Mouse (Mus musculus): Measurements from ENCODE around the gene Rpl31.
A peak's percentile ranks its signal among the peaks of the same experiment; 100 is the strongest.

Rpl31 gene

DNA sequence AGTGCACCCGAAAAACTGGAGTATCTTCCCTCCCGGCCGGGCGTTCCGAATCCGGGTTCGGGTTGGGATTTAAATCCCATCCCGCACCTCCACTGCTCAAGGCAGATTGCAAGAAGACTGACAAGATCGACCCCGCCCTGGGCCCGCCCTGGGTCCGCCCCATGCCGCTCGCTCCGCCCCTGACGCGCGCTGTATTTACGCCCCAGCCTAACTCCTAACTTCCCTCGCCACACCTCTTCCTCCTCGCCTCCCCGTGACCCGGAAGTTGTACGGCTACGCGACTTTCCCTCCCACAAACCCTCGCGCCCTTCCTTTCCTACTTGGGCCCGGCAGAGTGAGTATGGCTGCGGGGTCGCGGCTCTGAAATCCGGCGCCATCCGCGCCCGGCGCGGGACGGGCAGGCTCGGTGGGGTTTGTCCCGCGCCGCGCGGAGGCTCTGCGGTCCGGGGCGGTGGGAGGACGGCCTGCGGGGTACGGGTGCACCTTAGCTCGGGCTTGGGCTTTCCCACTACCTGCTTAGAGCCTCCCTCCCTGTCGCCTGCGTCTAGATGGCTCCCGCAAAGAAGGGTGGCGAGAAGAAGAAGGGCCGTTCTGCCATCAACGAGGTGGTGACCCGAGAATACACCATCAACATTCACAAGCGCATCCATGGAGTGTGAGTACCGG is at the start of gene Rpl31:
TSS of gene Rpl31 (plus strand) at position 242 of the 666 bp plus-strand sequence.
- DNase-seq (ENCODE audit: low spot score): peak; percentile 98

DNA sequence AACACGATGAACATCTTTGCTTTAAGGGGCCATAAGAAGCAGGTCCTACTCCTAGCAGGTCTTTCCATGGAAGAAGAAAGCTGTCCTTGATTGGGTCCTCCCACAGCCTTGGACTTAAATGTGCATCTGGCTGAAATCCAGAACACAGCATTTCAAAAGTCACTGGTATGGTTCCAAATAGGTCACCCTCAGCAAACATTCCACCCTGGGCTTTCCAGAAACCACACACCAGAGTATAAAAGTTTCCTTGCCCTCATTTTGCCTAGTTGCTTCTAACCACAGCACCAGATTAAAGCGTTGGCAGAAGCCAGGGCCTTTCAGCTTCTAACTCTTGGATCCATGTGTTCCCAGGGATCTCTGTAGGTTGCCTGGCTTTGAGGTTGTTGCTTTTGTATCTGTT is 49.7 kb upstream of the Rpl31 start:
- no peak for DNase-seq (ENCODE audit: low spot score)

DNA sequence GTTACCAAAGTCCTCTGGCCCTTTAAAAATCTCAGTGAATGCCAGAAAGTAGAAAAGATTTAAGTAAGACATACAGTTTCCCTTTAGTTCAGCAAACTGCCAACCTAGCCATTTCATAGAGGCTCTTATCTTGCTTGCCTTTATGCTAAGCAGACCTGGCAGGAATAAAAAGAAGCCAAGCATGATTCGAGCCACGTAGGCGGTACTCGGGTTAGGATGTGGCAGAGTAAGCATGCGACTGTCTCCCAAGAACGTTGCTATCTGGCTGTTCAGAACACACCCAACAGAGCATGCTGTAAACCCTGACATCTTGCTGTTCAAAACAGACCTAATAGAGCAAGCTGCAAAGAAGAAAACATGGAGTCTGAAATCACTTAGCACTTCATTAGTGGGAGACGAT is 48.8 kb upstream of the Rpl31 start:
- no peak for DNase-seq (ENCODE audit: low spot score)

DNA sequence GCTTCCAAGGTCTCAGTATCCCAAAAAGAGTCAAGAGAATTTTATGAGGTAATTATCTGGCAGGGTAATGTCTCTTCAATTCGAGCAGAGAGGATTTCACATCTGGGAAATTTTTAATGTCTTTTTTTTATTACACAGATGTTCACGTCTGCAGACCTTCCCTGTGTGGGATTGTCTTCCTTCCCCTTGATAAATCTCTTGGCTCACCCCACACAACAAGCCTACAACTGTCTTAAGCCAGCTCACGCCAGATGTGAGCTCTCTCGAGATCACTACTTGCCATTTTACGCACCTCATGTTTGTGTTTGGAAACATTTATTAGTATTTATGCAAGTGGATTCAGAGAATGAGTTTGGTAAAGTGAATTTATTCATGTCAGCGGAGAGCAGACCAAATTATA is 45.7 kb upstream of the Rpl31 start:
- no peak for DNase-seq (ENCODE audit: low spot score)

DNA sequence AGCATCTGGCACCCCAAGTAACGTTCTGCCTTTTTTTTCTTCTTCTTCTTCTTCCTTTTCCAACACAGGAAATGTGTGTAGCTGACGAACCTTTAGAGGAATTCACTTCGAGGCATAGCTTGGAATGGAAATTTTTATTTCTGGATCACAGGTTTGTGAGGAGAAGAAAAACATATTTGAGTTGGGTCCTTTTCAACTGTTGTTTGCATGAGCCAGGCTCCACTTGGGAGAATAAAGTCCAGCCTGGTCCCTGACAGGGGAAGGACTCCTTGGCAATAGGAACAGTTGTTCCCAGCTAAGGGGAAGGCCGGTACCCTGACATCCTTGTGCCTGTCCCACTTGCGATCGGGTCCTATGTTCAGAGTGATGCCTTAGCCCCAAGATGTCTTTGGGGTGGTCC is 42.4 kb upstream of the Rpl31 start:
- DNase-seq (ENCODE audit: low spot score): no peak

DNA sequence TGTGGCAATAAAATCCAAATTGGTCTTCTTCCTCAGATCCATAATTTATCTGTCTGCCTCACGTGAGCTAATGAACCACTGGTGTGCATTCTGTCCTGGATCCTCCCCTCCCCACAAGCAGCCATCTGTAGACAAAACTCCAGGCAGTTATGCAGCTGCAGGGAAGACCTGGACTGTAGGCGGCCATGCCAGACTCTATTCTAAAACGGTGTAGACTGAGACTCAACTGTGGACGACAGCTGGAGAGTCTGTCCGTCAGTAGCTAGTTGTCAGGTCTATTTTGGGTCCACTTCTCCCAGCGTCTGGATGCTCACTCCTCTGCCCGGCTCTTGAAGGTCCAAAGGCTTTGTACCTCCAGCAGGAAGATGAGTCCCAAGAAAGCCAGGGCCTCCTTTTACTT is 40.1 kb upstream of the Rpl31 start:
- DNase-seq (ENCODE audit: low spot score): no peak

DNA sequence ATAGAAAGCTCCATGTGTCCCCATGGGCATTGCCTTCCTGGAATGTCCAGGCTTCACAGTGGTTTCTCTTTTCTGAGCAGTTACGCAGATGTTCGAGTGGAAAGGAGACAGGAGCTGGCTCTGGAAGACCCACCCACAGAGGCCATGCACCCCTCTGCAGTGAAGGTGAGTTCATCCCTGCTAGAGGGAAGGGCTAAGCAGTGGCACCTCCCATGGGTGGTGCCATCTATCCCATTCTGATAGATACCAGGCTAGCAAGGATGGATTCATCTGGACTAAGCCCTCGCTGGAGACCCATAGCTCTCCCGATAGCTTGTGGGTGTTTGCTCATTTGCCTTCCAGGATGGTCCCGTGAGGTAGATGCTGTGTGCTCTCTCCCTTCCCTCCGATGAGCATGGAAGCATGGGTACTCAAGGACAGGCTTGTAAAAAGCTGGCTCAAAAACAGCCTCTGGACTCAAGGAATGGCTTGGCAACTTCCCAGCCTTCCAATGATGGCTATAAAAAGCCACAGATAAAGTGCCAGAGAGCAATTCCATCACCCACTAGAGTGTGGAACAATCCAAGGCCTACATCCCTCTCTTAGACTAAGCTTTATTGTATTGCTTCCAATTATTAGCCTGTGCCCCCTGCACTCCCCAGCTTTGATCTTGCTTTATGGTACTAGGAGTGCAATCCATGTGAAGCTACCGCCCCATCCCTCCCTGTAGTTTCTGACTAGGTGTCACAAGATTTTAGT is 36.6 kb upstream of the Rpl31 start:
- DNase-seq (ENCODE audit: low spot score): no peak

DNA sequence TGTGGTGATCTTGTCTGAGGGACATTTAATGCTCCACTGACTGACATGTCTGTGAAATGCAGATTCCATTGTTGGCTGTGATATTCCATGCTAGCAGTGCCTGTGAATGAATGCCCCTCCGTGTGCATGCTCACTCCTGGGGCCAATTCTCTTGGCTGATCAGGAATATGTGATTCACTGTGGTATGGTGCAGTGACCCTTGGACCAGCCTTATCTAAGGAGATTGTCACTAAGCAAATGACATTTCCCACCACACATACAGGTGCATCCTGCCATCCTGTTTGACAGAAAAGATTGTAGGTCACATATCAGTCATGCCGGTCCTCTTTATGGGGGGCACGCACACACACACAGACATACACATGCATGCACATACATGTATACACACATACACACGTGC is 35.2 kb upstream of the Rpl31 start:
- DNase-seq (ENCODE audit: low spot score): no peak

DNA sequence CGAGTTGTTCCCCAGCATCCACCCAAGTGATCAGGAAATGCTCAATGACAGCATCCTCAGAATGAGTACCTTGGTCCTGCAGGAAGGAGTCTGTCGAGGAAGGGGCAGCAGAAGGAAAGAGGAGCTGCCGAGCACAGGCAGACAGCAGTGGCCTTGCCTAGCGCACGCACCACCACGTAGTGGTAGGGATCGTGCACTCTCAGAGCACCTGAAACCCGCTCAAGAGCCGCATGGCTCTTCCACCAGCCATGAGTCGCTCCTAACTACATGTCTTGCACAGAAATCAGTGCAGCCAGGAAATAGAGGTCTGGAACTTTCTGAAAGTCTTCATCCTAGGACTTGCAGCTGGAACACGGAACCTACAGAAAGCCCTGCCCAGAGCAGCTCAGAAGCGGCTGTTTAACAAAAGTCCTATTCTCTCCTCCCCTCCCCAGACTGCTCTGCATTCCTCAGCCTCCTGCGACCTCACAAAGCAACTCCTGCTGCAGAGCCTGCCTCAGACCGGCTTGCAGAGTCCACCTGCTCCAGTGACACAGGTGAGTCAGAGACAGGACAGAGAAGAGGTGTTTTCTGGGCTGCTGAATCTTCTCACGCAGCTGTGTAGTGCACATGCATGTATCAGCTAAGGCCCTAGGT is 32.0 kb upstream of the Rpl31 start:
- DNase-seq (ENCODE audit: low spot score): no peak

DNA sequence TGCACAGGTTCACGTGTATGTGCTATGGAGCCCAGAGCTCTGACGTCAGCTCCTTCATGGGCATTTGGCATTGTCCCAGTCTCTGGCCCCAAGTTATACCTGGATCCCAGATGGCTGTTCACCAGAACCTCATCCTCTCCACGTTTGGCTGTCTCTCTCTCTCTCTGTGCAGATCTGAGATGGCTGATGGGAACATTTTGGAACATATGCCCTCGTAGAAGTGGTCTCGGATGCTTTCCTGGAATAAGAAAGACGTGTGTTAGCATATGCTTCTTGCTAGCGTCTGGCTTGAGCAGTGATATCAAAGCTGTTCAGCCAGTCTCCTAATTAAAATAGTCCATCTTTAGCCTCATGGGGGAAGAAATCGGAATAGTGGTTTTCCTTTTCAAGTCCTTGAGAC is 30.9 kb upstream of the Rpl31 start:
- DNase-seq (ENCODE audit: low spot score): no peak

DNA sequence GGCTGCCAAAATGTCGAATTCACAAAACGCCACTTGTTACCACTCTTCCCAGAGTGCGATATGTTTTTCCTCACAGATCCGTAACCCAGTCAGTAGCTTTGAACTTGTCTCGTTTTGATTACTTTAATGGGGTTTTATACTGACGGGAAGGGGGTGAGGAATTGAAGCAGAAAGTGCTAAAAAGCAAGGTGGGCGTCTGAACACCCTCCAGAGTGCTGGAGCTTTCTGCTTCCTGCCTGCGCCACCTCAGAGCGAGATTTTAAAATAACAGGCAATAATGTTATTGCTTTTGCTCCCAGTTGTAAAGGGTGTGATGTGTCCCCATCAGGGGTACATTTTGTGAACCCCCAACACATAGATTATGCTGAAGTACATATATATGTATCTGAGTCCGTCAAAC is 28.8 kb upstream of the Rpl31 start:
- no peak for DNase-seq (ENCODE audit: low spot score)

DNA sequence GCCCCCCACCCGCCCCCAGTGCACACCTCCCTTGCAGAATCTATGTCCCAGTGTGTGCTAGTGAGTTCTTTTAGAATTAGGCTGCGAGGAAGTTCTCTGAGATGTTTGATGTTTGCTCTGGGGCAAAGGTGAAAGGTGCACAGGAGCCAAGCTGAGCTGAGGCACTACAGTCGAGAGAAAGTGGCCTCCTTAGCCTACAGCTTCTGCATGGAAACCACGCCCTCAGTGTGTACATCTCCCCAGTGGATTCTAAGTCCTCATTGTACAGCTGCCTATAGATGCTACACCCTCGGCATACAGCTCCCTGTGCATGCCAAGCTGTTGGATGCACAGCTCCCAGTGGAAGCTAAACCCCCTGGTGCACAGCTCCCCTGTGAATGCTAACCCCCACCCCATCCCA is 28.2 kb upstream of the Rpl31 start:
- DNase-seq (ENCODE audit: low spot score): no peak

DNA sequence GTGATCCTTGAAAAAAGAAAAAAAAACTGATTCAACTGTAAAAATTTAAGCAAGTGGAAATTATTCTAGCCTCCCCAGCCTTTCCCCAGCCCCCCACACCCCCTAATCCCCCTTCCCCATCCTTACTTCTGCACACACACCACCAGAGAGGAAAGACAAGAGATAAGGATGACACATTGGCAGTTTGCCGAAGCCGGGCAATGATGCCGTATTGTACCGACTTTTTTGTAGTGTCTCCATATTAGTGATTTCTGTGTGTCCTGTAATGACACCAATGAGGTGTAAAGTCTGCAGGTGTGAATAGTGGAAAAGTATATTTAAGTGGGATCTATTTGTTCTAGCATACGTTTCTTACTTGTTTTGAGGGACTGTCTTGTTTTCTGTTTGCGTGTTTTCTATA is 27.5 kb upstream of the Rpl31 start:
- DNase-seq (ENCODE audit: low spot score): no peak

DNA sequence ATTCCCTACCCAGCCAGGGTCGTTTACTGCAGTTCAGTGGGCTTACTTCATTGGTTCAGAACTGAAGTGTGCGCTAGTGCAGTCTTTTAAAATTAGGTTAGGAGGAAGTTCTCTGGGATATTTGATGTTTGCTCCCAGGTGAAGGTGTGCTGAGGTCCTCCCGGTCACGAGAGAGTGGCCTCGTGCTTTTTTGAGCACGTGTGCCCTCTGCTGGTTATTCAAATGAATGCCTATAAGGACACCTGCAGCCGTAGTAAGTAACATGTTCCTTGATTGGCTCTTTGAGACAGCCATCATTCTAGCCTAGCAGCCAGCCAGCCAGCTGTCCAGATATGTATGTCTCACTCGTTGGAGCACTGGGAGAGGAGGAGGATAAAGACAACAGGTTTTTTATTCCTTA is 27.0 kb upstream of the Rpl31 start:
- DNase-seq (ENCODE audit: low spot score): peak; percentile 77

DNA sequence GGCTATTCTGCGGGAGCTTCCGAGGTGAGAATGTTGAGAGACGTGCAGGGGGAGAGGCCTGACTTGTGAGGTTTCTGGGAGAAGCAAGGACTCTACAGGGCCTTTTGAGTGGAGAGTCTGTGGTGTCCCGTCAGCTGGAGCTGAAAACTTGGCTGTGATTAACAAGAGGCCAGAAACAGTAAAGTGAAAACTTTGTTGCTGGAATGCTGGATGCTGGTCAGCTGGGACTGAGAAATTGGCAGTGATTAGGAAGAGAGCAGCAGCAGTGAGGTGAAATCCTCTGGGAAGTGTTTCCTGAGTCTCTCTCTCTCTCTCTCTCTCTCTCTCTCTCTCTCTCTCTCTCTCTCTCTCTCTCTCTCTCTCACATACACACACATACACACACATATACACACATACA is 25.8 kb upstream of the Rpl31 start:
- no peak for DNase-seq (ENCODE audit: low spot score)

DNA sequence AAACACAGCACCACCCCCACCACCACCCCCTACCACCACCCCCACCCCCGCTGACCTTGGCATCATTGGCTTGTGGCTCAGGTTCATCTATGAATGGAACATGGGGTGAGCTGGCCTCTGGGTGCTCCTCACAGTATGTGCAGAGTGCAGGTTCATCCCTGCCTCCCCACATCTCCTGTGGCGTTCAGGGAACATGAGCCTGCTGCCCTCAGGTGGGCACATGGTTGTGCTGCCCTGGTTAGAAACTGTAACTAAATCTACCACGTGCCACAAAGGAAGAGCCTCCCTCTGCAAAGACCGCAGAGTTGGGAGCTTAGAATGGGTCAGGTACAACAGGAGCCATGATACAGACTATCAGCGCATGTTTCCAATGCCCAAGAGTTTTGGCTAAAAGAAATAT is 24.4 kb upstream of the Rpl31 start:
- no peak for DNase-seq (ENCODE audit: low spot score)

DNA sequence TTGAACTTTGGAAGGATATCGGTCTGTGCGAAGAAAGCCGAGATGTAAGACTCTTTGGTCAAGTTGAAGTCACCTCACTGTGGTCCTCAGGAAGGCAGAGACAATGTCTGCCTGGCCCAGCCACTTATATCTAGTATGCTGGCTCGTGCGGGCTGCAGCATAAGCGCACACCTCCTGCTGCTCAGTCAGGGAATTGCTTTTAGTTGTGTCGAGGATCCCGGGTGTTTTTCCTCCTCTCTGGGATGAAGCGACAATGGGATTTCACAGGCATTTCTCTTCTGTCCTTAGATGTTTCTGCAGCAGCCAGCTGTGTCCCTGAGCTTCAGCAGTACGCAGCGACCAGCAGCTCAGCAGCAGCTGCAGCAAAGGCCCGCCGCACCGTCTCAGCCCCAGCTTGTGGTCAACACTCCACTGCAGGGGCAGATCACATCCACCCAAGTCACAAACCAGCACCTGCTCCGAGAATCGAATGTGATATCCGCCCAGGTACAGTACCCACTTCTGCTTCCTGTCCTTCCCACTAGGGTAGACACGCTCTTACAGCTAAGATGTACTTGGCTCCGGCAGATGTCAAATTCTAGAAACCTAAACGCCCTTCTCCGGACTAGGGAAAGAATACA is 22.6 kb upstream of the Rpl31 start:
- DNase-seq (ENCODE audit: low spot score): peak; percentile 42

DNA sequence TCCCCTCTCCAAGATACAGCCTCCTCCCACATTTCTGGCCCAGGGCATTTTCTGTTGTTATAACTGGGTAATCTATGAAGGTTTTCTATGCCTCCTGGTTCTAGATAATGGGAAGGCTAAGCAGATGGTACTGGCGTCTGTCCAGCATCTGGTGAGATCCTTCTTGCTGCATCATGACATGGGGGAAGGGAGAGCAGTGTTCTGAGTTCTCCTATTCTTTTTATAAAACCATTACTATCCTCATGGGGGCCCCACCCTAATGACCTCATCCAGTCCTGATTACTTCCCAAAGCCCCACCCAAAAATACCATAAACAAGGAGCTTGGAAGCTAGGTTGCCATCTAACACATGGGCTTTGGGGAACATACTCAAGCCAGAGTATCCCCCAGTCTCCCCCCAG is 18.6 kb upstream of the Rpl31 start:
- DNase-seq (ENCODE audit: low spot score): no peak

DNA sequence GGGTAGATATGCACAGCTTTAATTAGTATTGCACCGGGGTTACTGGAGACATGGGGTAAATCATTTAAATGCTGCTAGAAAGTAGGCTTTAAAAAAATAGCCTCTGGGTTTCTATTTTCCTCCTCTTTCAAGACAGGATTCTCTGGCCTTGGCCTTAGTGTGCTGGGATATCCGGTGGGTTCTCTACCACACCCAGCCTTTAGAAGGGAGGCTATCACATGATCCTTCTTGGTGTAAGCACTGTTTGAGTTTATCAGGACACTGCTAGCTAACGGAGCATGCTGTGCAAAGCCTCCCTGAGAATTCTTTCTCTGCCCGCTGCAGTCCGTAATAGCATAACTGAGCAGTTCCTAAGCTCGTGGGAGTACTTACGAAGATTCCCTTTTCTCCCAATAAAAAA is 18.2 kb upstream of the Rpl31 start:
- DNase-seq (ENCODE audit: low spot score): no peak

DNA sequence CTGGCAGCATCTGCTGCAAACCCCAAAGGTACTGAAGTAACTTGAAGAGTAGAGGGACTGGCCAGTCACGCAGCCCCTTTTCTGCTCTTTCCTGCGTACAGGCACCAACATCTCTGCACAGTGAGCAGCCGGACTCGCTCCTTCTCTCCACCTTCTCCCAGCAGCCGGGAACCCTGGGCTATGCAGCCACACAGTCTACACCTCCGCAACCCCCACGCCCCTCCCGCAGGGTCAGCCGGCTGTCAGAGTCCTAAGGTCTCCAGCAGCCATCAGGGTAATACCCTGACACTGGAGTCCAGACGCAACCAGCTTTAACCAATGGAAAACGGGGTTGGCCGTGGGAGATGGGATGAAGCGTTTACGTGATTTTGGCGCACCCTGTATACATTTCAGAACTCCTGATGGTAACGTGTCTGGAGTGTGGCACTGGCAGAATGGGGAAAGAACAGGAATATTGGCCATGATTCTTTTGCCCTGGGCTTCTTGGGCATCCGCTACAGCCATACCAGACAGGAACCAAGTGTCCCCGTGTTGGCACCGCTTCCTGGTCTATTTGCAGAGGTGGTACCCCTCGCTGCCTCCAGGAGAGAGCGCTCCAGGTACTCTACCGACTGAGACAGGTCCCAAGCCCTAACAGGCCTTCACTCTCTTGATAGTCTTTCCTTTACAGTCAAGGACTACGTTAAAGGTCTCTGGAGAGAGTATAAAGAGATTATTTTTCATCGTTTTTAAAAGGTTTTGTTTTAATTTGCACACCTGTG is 5.7 kb upstream of the Rpl31 start:
- no peak for DNase-seq (ENCODE audit: low spot score)

DNA sequence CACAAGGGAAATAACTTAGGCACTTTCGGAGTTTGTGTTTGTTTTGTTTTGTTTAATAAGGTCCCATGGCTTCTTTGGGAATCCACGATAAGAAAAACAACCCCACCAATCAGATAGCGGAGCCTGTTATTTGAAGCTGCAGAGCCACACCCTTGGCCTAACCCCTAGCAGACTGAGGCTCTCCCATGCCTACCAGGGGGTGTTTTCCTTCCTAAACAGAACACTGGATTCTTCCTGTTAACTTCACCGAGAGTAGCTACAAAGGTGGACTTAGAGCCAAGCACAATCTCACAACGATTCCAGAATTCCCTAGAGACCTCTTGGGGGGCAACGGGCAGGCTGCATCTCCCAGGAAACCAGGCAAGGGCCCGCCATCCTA is 5.1 kb upstream of the Rpl31 start:
- no peak for DNase-seq (ENCODE audit: low spot score)

DNA sequence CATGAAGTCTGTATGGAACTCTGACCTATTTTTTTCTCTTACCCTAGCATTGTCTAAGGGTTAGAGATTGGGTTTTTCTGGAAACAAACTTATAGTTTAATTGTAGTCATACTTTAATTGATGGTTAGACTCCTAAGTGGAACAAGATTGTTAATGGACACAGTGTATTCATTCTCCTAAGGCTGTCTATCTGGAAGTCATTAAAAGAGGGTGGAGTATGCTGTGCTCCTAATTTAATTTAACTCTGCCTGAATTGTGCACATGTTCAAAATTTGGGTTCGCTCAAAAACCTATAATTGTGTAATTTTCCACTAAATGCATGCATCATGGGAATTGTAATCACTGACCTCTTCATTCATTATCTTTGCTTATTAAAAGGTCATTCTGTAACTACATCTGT is 2.1 kb upstream of the Rpl31 start:
- DNase-seq (ENCODE audit: low spot score): no peak
